Mouse (Mus musculus) testis, adult 2 months (tissue): ENCODE measurements around the gene Bspry.

Experiments used
- CTCF ChIP-seq: fragments of 200-500 bp; IDR thresholded peaks from 2 replicates; pipeline ENCODE4 v1.5.1; 2012; ENCODE audit warnings: low read depth, mild to moderate bottlenecking, inconsistent platforms, low read length, moderate library complexity; ENCODE audit not compliant: control insufficient read depth, insufficient read depth, insufficient replicate concordance
- POLR2A ChIP-seq: fragments of 200-500 bp; IDR thresholded peaks from 2 replicates; pipeline ENCODE4 v1.6.1; 2012; ENCODE audit warnings: low read depth, mild to moderate bottlenecking, inconsistent platforms, low read length, moderate library complexity; ENCODE audit not compliant: control insufficient read depth

DNA sequence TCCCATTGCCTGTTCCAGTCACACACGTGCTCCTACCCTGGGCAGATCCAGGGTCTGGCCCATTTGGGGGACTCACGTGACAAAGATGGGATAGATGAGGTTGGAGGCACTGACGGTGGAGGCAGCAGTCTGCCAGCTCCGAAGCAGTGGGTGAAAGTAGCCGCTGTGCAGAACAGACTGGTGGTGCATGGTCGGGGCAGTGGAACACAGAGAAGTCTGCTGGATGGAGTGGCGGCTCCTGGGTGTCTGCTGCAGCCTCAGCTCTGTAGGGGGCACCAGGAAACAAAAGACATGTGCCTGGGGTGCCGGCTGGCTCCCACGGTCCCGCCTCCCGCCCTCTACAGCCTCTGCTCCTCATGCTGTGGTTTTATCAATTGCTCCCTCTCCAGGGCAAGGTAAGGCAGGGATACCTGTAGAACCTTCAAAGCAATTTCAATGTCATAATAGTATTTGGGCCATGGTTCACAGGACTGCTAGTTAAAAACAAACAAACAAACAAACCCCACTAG lies 34.2 kb downstream of the Bspry start:
- TF ChIP-seq POLR2A: no peak
- TF ChIP-seq CTCF: no peak
